Mouse (Mus musculus) CD4-positive, CD25-positive, alpha-beta regulatory T cell, adult 4 months (primary cell): ENCODE measurements around the gene AC109138.7. TPM values are rescaled to one million over a fixed set of nuclear protein-coding genes. Genes with fewer than 3 reads are reported as not detected.

Experiments
- ATAC-seq: one replicate; pipeline ENCODE4 v1.8.0; 2017
- polyA plus RNA-seq, 2 experiments: library from polyadenylated mRNA; unstranded; fragments of 100-300 nt; shearing (Covaris generic); gene quantifications; one replicate each; pipeline ENCODE4 v1.2.1; 2017

AC109138.7 gene
- not detected for polyA plus RNA-seq

- peak; percentile 75 for ATAC-seq
Observed at GRCm38 (mm10) chr19:4214071-4214770, at the start of gene AC109138.7, which contains the start of gene Clcf1. AC109138.7 (plus strand) TSS chr19:4214357. Clcf1 (plus strand) TSS chr19:4214238.

- no peak for ATAC-seq
Observed at GRCm38 (mm10) chr19:4164721-4165120, 49.4 kb upstream of the AC109138.7 start.

GRCm38 (mm10) chr19:4166678-4167476 lies 47.3 kb upstream of the AC109138.7 start:
- ATAC-seq = no peak

GRCm38 (mm10) chr19:4169378-4169784 lies 44.8 kb upstream of the AC109138.7 start:
- ATAC-seq = peak; percentile 96

- peak; percentile 15 for ATAC-seq
Observed at GRCm38 (mm10) chr19:4169810-4170209, 44.3 kb upstream of the AC109138.7 start.

- ATAC-seq = no peak
Observed at GRCm38 (mm10) chr19:4170723-4171392, 43.3 kb upstream of the AC109138.7 start.

GRCm38 (mm10) chr19:4171393-4172290 lies 42.5 kb upstream of the AC109138.7 start:
- no peak for ATAC-seq

- ATAC-seq = no peak
Observed at GRCm38 (mm10) chr19:4172925-4173324, 41.2 kb upstream of the AC109138.7 start.

GRCm38 (mm10) chr19:4175368-4175947 lies 38.7 kb upstream of the AC109138.7 start, which contains the start of gene Carns1:
Carns1 (minus strand) TSS chr19:4175479.
- no peak for ATAC-seq

GRCm38 (mm10) chr19:4180411-4180810 lies 33.7 kb upstream of the AC109138.7 start:
- ATAC-seq = no peak

GRCm38 (mm10) chr19:4181892-4182291 lies 32.3 kb upstream of the AC109138.7 start:
- peak; percentile 39 for ATAC-seq

- ATAC-seq = no peak
Observed at GRCm38 (mm10) chr19:4183689-4184088, 30.5 kb upstream of the AC109138.7 start.

- ATAC-seq = peak; percentile 73
Observed at GRCm38 (mm10) chr19:4184976-4185975, 28.9 kb upstream of the AC109138.7 start.

- ATAC-seq = no peak
Observed at GRCm38 (mm10) chr19:4187303-4187702, 26.9 kb upstream of the AC109138.7 start.

GRCm38 (mm10) chr19:4189051-4189620 lies 25.0 kb upstream of the AC109138.7 start:
- no peak for ATAC-seq

GRCm38 (mm10) chr19:4190831-4191334 lies 23.3 kb upstream of the AC109138.7 start, which contains the start of gene Tbc1d10c:
Tbc1d10c (minus strand) TSS chr19:4191284.
- peak; percentile 65 for ATAC-seq

GRCm38 (mm10) chr19:4191528-4192250 lies 22.5 kb upstream of the AC109138.7 start, which contains the start of gene Ppp1ca:
Ppp1ca (plus strand) TSS chr19:4192065.
- peak; percentile 78 for ATAC-seq

- ATAC-seq = peak; percentile 1
Observed at GRCm38 (mm10) chr19:4192251-4192985, 21.7 kb upstream of the AC109138.7 start.
